Mouse (Mus musculus) forebrain, postnatal 0 days (tissue): ENCODE measurements at regions not wholly inside any gene's neighbourhood (a gene's known extent, or its start where the extent isn't known, plus 50 kb on each side); places are given as distances from the start of the nearest gene placed in this dataset.

Experiments used
- ATAC-seq: fragments of 200-750 bp; cut with Nextera tagmentation; 2 replicates; pipeline ENCODE4 v1.8.0; 2017; ENCODE audit warnings: mild to moderate bottlenecking, moderate library complexity
- DNase-seq: peaks from one replicate; pipeline ENCODE4 v3.0.0-alpha.2; 2015
- H3K27ac ChIP-seq: fragments of 300-500 bp; sonication (generic); 2 replicates; pipeline ENCODE4 v1.5.1; 2014; ENCODE audit warnings: low read depth, mild to moderate bottlenecking, antibody characterized with exemption, low read length, moderate library complexity, mixed read lengths
- H3K27me3 ChIP-seq: fragments of 300-500 bp; sonication (generic); 2 replicates; pipeline ENCODE4 v1.6.1; 2014; ENCODE audit warnings: mild to moderate bottlenecking, low read length, mixed read lengths; ENCODE audit not compliant: insufficient read depth
- H3K36me3 ChIP-seq: fragments of 300-500 bp; sonication (generic); 2 replicates; pipeline ENCODE4 v1.6.1; 2014; ENCODE audit warnings: mild to moderate bottlenecking, moderate library complexity; ENCODE audit not compliant: insufficient read depth
- H3K4me1 ChIP-seq: fragments of 300-500 bp; sonication (generic); 2 replicates; pipeline ENCODE4 v1.6.1; 2014; ENCODE audit warnings: antibody characterized with exemption; ENCODE audit not compliant: insufficient read depth
- H3K4me2 ChIP-seq: fragments of 300-500 bp; sonication (generic); 2 replicates; pipeline ENCODE4 v1.6.1; 2014; ENCODE audit warnings: low read depth, mild to moderate bottlenecking, moderate library complexity
- H3K4me3 ChIP-seq: fragments of 300-500 bp; sonication (generic); 2 replicates; pipeline ENCODE4 v1.5.1; 2014; ENCODE audit warnings: low read depth, low read length, mixed read lengths
- H3K9ac ChIP-seq: fragments of 300-500 bp; sonication (generic); 2 replicates; pipeline ENCODE4 v1.6.1; 2014; ENCODE audit warnings: mild to moderate bottlenecking
- H3K9me3 ChIP-seq: fragments of 300-500 bp; sonication (generic); 2 replicates; pipeline ENCODE4 v1.6.1; 2016; ENCODE audit warnings: low read length
- CTCF ChIP-seq: sonication (generic); IDR thresholded peaks from 2 replicates; pipeline ENCODE4 v1.5.1; 2016; ENCODE audit warnings: antibody characterized with exemption, control low read depth, low read depth
- WGBS: fragments of 180-500 bp; shearing (Covaris S2); extraction: QIAGEN DNeasy Blood & Tissue Kit; methylation state at CpG from one replicate; pipeline ENCODE4 v1.1.7; 2014; 5-methylcytosine and 5-hydroxymethylcytosine counted together

GRCm38 (mm10) chr3:130999818-131000217 is 110.5 kb upstream of the Lef1 start:
- WGBS, result 39% methylated on average over 6 of the region's 6 CpGs
- H3K9me3 ChIP-seq, result no peaks in the 10 kb centered on the region
- no peak overlapping the region for H3K4me2 ChIP-seq
- no peak for TF ChIP-seq CTCF
- no peak overlapping the region for H3K27ac ChIP-seq
- H3K9ac ChIP-seq, result no peak overlapping the region
- H3K4me1 ChIP-seq, result no peaks in the 10 kb centered on the region
- DNase-seq (no peak), ATAC-seq (no peak)
- H3K27me3 ChIP-seq, result no peaks in the 10 kb centered on the region
- H3K4me3 ChIP-seq, result no peak overlapping the region
- H3K36me3 ChIP-seq, result no peaks in the 10 kb centered on the region

- H3K9ac ChIP-seq, result no peak overlapping the region
- 80% methylated on average over 10 of the region's 10 CpGs for WGBS
- H3K4me2 ChIP-seq, result no peak overlapping the region
- H3K9me3 ChIP-seq, result no peaks in the 10 kb centered on the region
- no peaks in the 10 kb centered on the region for H3K36me3 ChIP-seq
- DNase-seq (no peak), ATAC-seq (no peak)
- H3K27me3 ChIP-seq, result no peaks in the 10 kb centered on the region
- TF ChIP-seq CTCF, result no peak
- no peaks in the 10 kb centered on the region for H3K4me1 ChIP-seq
- no peak overlapping the region for H3K27ac ChIP-seq
- no peak overlapping the region for H3K4me3 ChIP-seq
Measured at GRCm38 (mm10) chr3:130998433-130998832, 111.8 kb upstream of the Lef1 start.

- Histone ChIP-seq H3K4me2 (no peak overlapping the region), H3K36me3 (no peaks in the 10 kb centered on the region), H3K4me1 (no peaks in the 10 kb centered on the region), H3K9me3 (no peaks in the 10 kb centered on the region), H3K4me3 (no peak overlapping the region), H3K27me3 (no peaks in the 10 kb centered on the region), H3K9ac (no peak overlapping the region), H3K27ac (no peak overlapping the region)
- WGBS, result 66% methylated on average over 11 of the region's 11 CpGs
- ATAC-seq, result no peak
- DNase-seq, result no peak
- no peak for TF ChIP-seq CTCF
Measured at GRCm38 (mm10) chr3:130996786-130997185, 113.5 kb upstream of the Lef1 start.

- 38% methylated on average over 9 of the region's 9 CpGs for WGBS
- no peak for DNase-seq
- H3K9ac ChIP-seq, result no peak overlapping the region
Measured at GRCm38 (mm10) chr3:130991971-130992370, 118.3 kb upstream of the Lef1 start.

GRCm38 (mm10) chr3:130986708-130987107 is 123.6 kb upstream of the Lef1 start:
- 93% methylated on average over 2 of the region's 2 CpGs for WGBS
- no peak overlapping the region for H3K9ac ChIP-seq
- no peaks in the 10 kb centered on the region for H3K4me1 ChIP-seq
- no peak for DNase-seq
- H3K27ac ChIP-seq, result no peak overlapping the region
- no peak overlapping the region for H3K4me3 ChIP-seq
- H3K27me3 ChIP-seq, result no peaks in the 10 kb centered on the region
- ATAC-seq, result no peak
- no peak for TF ChIP-seq CTCF
- no peaks in the 10 kb centered on the region for H3K9me3 ChIP-seq
- H3K36me3 ChIP-seq, result no peaks in the 10 kb centered on the region
- no peak overlapping the region for H3K4me2 ChIP-seq

More at GRCm38 (mm10) chr3:130991971-130992370, 118.3 kb upstream of the Lef1 start:
- Histone ChIP-seq H3K4me3 (no peak overlapping the region), H3K36me3 (no peaks in the 10 kb centered on the region), H3K27me3 (no peaks in the 10 kb centered on the region), H3K9me3 (no peaks in the 10 kb centered on the region), H3K4me1 (no peaks in the 10 kb centered on the region), H3K27ac (no peak overlapping the region), H3K4me2 (no peak overlapping the region)
- no peak for TF ChIP-seq CTCF
- no peak for ATAC-seq

GRCm38 (mm10) chr3:130986101-130986500 is 124.2 kb upstream of the Lef1 start:
- WGBS, result 81% methylated on average over 2 of the region's 2 CpGs
- no peaks in the 10 kb centered on the region for H3K27me3 ChIP-seq
- TF ChIP-seq CTCF, result no peak
- H3K36me3 ChIP-seq, result no peaks in the 10 kb centered on the region
- DNase-seq (no peak), ATAC-seq (no peak)
- H3K27ac ChIP-seq, result no peak overlapping the region
- no peaks in the 10 kb centered on the region for H3K4me1 ChIP-seq
- no peak overlapping the region for H3K4me3 ChIP-seq
- no peak overlapping the region for H3K4me2 ChIP-seq
- no peak overlapping the region for H3K9ac ChIP-seq
- H3K9me3 ChIP-seq, result no peaks in the 10 kb centered on the region

- H3K4me1 ChIP-seq, result no peaks in the 10 kb centered on the region
- no peak overlapping the region for H3K4me2 ChIP-seq
- H3K27ac ChIP-seq, result no peak overlapping the region
- no peaks in the 10 kb centered on the region for H3K9me3 ChIP-seq
- no peak for DNase-seq
- H3K9ac ChIP-seq, result no peak overlapping the region
- ATAC-seq, result no peak
- H3K27me3 ChIP-seq, result no peaks in the 10 kb centered on the region
- H3K36me3 ChIP-seq, result no peaks in the 10 kb centered on the region
- no peak overlapping the region for H3K4me3 ChIP-seq
- TF ChIP-seq CTCF, result no peak
Measured at GRCm38 (mm10) chr3:130981566-130981965, 128.7 kb upstream of the Lef1 start.
